Mouse (Mus musculus) layer of hippocampus, postnatal 14 days (tissue): Measurements from ENCODE around the gene Chka. TPM values are rescaled to one million over a fixed set of nuclear protein-coding genes. Genes with fewer than 3 reads are reported as not detected.

Source experiments
- DNase-seq, 2 experiments: peaks; one replicate each; pipeline ENCODE4 v3.0.0; 2021 to 2022; ENCODE audit warnings: low spot score in 2 of 2, mixed read lengths in 1 of 2
- total RNA-seq, 2 experiments: library from RNA; stranded (reverse); gene quantifications; 2 replicates each; pipeline ENCODE4 v1.2.3; 2021

Chka gene
- total RNA-seq, 2 experiments from 2014 or later: 98.8 to 100 TPM

DNA sequence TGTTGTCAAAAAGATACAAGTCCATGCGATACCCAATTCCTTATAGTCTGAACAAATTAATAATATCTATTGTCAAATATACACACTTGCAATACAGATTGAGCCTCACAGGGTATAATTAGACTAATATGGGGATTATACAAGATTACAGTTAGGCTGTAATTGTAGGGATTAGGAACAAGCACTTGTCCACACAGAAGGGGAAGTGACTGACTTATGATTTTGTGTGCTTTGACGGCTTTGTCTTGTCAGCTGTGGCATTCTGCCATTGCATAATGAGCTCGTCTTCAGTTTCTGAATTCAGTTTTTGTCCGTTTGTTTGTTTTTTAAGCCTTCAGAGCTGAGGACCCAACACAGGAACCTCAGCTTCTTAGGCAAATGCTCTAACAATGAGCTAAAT, 30.6 kb downstream of the Chka start:
- DNase-seq: no peak

- DNase-seq: no peak
Observed at GRCm38 (mm10) chr19:3884325-3884990, 32.9 kb downstream of the Chka start.

DNA sequence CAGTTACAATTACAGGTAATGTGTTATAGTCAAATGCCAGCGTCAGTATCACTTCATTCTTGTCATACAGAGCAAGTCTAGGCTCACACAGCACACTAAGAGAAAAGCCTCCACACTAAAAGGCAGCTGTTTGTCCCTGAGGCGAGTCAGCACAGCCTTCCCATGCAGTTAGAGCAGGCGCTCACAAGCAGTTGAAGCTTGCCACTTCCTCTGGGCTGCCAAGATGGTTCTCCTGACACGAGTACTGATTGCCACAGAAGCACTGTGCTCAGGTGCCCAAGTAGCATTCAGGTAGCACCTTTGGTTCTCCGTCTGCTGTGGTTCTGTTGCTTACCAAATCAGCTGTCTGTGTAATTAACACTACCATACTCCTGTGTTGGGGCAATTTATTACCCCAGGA, 37.5 kb downstream of the Chka start:
- no peak for DNase-seq

DNA sequence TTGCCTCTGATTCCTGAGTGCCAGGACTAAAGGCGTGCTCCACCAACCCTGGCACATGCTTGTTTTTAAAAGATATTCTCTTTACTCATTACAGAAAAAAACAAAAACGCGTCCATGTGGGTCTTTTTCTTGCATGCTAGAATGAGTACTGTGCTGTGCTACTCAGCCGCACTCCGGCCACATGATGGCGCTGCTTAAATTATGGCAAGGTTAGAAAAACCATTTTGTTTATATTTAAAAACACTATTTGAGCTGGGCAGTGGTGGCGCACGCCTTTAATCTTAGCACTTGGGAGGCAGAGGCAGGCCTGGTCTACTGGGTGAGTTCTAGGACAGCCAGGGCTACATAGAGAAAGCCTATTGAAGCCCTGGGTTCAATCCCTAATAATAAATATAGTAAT, 38.6 kb downstream of the Chka start:
- DNase-seq: no peak

GRCm38 (mm10) chr19:3893545-3894116, 42.1 kb downstream of the Chka start:
- DNase-seq: no peak

DNA sequence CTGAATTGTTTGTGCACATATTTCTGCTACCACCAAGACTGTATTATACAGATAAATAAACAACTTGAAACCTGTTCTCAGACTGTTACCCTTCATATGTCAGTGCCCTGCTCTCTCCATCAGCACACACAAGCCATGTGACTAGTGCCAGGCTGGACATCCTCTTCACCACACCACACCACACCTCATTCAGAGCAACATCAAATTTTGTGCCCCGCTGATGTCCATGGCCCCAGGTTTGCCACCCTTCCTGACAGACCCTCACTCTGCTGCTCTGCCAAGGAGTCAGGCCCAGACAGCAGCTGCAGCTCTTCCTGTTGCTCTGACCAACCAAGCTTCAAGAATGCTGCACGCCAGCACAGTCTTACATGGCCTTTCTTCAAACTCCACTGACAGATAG, 42.7 kb downstream of the Chka start:
- no peak for DNase-seq

DNA sequence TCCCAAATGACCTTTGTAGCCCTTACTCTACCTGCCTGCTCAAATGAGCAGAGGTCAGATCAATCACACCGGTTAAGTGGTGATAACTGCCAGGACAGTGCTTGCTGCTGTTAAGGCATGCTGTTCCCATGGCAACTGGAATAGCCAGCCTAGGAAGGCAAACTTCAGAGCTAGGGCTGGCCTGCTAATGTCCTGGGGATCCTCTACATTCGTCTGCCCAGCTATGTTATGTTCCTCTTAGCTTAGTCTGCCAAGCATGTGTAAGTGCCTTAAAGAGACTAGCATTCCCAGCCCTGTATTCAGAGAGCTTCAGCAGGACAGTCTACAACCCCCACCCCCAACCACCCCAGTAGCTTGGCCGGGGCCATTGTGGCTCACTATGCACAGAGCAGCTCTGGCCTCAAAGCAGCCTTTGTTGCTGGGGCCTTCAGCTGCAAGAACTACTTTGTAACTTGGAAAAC, 43.6 kb downstream of the Chka start:
- peak in 1 of 2 experiments; percentile 34 for DNase-seq

DNA sequence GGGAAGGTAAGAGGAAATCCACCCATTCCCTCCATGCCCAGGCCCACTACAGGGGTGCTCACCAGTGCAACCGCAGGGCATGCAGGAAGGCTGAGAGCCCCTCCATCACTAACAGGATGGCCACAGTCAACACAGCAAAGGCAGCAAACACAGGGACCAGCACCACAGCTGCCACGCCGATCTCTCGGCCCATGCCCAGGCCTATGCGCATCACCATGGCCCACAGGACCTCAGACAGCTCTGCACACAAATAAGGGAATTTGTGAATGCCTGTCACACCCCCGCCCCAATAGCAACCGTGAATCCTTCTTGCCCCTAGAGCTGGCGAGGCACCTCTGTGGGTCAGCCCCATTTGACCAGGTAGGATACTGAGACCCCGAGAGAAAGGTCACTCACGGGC, 44.6 kb downstream of the Chka start:
- DNase-seq: no peak

- no peak for DNase-seq
Observed at GRCm38 (mm10) chr19:3897557-3897956, 46.0 kb downstream of the Chka start.

DNA sequence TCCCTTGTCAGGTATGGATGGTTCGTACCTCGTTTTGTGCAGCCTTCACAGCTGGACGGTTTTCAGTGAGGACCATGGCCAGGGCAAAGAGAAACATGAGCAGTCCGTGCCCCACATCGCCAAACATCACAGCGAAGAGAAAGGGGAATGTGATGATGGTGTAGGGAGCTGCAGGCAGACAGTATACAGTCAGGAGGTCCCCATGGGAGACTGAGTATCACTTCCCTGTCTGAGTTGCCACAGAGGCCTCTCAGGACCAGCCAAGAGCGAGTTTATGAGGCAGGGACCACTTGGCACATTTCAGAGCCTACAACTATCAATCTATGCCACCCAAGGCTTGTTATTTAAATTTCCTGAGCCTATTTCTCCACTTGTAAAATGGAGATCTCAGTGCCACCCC, 47.4 kb downstream of the Chka start:
- no peak for DNase-seq

GRCm38 (mm10) chr19:3899618-3900017, 48.0 kb downstream of the Chka start:
- DNase-seq: no peak

GRCm38 (mm10) chr19:3902966-3903365, 51.4 kb downstream of the Chka start:
- DNase-seq: no peak

- DNase-seq: no peak
Observed at GRCm38 (mm10) chr19:3903648-3904362, 52.2 kb downstream of the Chka start.

DNA sequence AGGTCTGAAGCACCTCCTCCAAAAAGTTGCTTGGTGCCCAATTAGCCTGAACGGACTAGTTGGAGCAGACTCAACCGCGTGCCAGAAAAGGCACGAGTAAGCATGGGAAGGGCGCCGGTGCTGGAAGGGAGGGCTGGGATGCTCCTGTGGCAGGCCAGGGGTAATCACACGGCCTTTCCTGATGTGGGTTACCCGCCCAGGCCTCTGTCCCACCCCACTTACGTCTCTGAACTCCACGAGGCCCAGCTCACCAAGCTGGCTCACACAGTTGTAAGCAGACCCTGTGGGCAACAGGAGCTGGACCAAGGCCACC, 52.7 kb downstream of the Chka start:
- DNase-seq: no peak

DNA sequence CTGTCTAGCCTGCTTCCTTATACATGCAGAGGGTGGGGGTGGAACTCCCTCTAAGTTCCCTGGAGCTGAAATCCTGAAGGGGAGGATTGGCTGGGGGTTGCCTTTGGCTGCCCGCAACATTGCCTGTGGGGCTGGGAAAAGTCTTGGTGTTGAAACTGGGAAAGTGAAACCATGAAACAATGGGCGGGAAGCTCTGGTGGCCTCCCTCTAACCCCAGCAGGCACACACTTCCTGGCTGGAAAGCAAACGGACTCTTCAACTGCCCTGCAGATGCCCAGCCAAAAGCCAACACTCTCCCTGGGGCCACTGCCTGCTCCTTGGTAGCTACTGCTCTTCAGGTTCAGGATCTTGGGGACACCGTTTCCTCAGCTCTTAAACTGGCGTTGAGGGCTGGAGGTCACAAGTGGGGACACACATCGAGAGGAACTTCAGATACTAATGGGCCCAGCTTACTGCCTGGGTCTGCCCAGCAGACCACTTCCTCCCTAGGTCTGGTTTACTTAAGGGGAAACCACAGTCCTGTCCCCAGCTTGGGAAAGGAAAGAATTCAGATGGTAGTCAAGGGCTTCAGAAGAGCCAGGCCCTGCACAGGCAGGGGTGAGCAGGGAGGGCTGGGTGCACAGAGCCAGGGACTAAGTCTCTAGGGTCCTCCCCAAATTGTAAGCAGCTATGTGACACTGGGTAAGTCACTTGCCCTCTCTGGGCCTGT, 53.8 kb downstream of the Chka start:
- DNase-seq: no peak

GRCm38 (mm10) chr19:3906326-3906725, 54.8 kb downstream of the Chka start:
- no peak for DNase-seq

- peak; percentile 45 to 56 for DNase-seq
Observed at GRCm38 (mm10) chr19:3906795-3907786, 55.5 kb downstream of the Chka start, which contains the start of gene Tcirg1. Gene Tcirg1 (minus strand): TSS chr19:3907133.

- no peak for DNase-seq
Observed at GRCm38 (mm10) chr19:3907876-3908660, 56.5 kb downstream of the Chka start.

GRCm38 (mm10) chr19:3910206-3910605, 58.6 kb downstream of the Chka start:
- no peak for DNase-seq
